Mouse (Mus musculus) myocyte (in vitro differentiated cells): Measurements from ENCODE around the gene Glod5.

ENCODE experiments used
- CEBPB ChIP-seq: IDR thresholded peaks from 2 replicates; pipeline ENCODE4 v1.6.1; 2011; ENCODE audit warnings: mild to moderate bottlenecking, moderate library complexity; ENCODE audit not compliant: poor library complexity, insufficient read depth, severe bottlenecking
- MYOD1 ChIP-seq, 3 experiments: IDR thresholded peaks; one replicate each; pipeline ENCODE4 v1.6.1; 2011; ENCODE audit warnings: control low read depth in 2 of 3, low read depth in 2 of 3, mild to moderate bottlenecking in 2 of 3, moderate library complexity in 1 of 3; ENCODE audit not compliant: insufficient read length in 2 of 3, control insufficient read depth in 1 of 3
- POLR2A ChIP-seq: IDR thresholded peaks from one replicate; pipeline ENCODE4 v1.6.1; 2011; ENCODE audit warnings: low read depth, mild to moderate bottlenecking, control low read depth, moderate library complexity; ENCODE audit not compliant: insufficient read length
- POLR2AphosphoS2 ChIP-seq: IDR thresholded peaks from one replicate; pipeline ENCODE4 v1.6.1; 2011; ENCODE audit warnings: low read depth, control low read depth; ENCODE audit not compliant: insufficient read length
- SRF ChIP-seq: IDR thresholded peaks from one replicate; pipeline ENCODE4 v1.6.1; 2011; ENCODE audit warnings: low read depth; ENCODE audit not compliant: control insufficient read depth, insufficient read length
- TCF12 ChIP-seq: IDR thresholded peaks from one replicate; pipeline ENCODE4 v1.6.1; 2011; ENCODE audit warnings: mild to moderate bottlenecking, control low read depth; ENCODE audit not compliant: poor library complexity, insufficient read depth, severe bottlenecking

DNA sequence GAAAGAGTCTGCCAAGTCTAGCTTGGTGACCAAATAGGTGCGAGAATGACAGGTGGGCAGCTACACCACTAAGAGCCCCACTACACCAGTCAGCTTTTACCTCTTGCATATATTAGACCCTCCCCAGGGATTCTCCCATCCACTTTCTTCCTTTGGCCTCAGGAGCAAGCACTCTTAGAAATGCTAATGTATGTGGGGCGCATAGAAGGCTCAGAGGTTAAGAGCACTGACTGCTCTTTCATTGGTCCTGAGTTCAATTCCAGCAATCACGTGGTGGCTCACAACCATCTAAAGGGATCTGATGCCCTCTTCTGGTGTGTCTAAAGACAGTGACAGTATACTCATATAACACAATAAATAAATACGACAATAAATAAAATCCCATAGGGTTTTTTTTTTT lies 15.3 kb downstream of the Glod5 start:
- TF ChIP-seq POLR2AphosphoS2 (no peak), MYOD1 (IDR thresholded peaks at IDR 0.05; ENCODE audit: control insufficient read depth in 1 of 3, insufficient read length in 2 of 3, low read depth in 2 of 3) (no peak), SRF (no peak), POLR2A (no peak), TCF12 (no peak), CEBPB (no peak)
